Mouse (Mus musculus): ENCODE results near the gene Ihh.

DNA sequence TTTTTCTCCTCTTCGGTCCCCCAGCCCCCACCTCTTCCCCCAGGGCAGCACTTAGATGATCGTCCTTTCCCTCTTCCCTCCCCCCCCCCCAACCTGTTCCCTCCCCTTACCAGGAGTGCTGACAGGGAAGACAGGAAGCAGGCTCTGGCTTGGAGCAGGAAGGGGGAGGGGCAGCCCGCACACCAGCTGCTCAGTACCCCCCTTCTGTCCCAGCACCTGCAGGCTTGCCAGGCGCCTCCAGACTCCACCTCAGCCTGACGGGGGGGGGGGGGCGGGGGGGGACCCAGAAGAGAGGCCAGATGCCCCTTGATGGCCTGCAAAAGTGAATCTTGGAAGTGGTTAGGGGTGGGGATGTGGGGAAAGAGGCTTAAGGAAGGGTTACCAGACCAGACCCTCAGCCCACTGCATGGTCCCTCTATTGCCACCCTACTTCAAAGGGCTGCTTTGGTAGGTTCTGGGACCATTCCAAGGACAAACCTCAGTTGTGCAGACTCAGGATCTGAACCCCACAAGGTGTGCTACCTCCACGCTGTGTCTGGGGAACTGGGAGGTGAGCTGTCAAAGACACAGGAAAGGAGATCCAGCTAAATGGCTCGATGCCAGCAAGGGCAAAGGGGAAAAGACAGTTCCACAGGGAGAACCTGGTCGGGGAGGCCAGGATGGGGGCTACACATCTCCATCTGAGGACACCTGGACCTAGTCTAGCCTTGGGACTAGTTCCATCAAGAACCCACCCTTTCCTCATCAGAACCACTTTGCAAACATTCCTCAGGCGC, 52.6 kb downstream of the Ihh start:
- TF ChIP-seq CTCF (IDR thresholded peaks at IDR 0.05; ENCODE audit: low read depth, low read length) (no peak), POLR2A (IDR thresholded peaks at IDR 0.05; ENCODE audit: insufficient read depth, low read length) (no peak)

Data from ES-Bruce4 (cell line).